Mouse (Mus musculus): ENCODE measurements around the gene Id2.

GRCm38 (mm10) chr12:25074344-25074743 is 22.6 kb downstream of the Id2 start:
- TF ChIP-seq MAFK (IDR thresholded peaks at IDR 0.05; ENCODE audit: insufficient read depth, low read depth, low read length): no peak
- TF ChIP-seq CHD2 (IDR thresholded peaks at IDR 0.05; ENCODE audit: low read depth, low read length): no peak
